Comparison of ENCODE assay signal across 12 mouse cellular contexts in genomic region chr17:70719684-70720324, GRCm38 (mm10).
DNase-seq lines count a peak whose midpoint lies in the region; ATAC-seq lines count a peak whose summit lies in the region.
"Had no signal": no experiment of that assay in that cellular context is flagged by ENCODE, and none has a peak within 500 bp of the region (broad histone marks: within the 10 kb centered on the region; RNA-seq: fewer than 3 reads in every experiment).

No protein-coding gene starts in this region.

- no peak overlapping the region for H3K4me2 ChIP-seq in kidney, embryonic 16.5 days (replicated peaks; ENCODE audit: low read depth, low read length)
- H3K4me2 ChIP-seq in limb, embryonic 12.5 days = no peak overlapping the region
- no peak overlapping the region for H3K4me2 ChIP-seq in forebrain, embryonic 14.5 days (ENCODE audit: low read length)
- H3K4me2 ChIP-seq: limb, embryonic 15.5 days; neural tube, embryonic 15.5 days had no signal

- H3K36me3 ChIP-seq in kidney, embryonic 16.5 days (ENCODE audit: insufficient read depth, low read length) = no peaks in the 10 kb centered on the region
- H3K36me3 ChIP-seq in limb, embryonic 12.5 days = no peaks in the 10 kb centered on the region
- no peaks in the 10 kb centered on the region for H3K36me3 ChIP-seq in forebrain, embryonic 14.5 days (ENCODE audit: control insufficient read depth, insufficient read depth, low read length)
- H3K36me3 ChIP-seq: limb, embryonic 15.5 days; neural tube, embryonic 15.5 days had no signal

- 78% methylated on average over 11 of the region's 11 CpGs for WGBS in kidney, embryonic 16.5 days
- 86% methylated on average over 11 of the region's 11 CpGs for WGBS in limb, embryonic 12.5 days
- 88% methylated on average over 11 of the region's 11 CpGs for WGBS in forebrain, embryonic 14.5 days

- peak; percentile 80 to 83 for DNase-seq in adrenal gland, adult (ENCODE audit: inconsistent age in 2 of 2, low spot score in 1 of 2)
- DNase-seq in adrenal gland, postnatal 4 days (ENCODE audit: low spot score in 2 of 2) = no peak
- no peak for DNase-seq in kidney, postnatal 4 days
- peak; percentile 82 for DNase-seq in adipocyte (ENCODE audit: low spot score)
- DNase-seq in cerebellum, postnatal 14 days = no peak
- DNase-seq in forebrain, embryonic 14.5 days (ENCODE audit: low spot score) = no peak
- DNase-seq: cerebellum, adult 8-10 months; kidney, adult 2 months had no signal

- no peak overlapping the region for H3K4me3 ChIP-seq in kidney, embryonic 16.5 days (ENCODE audit: low read length)
- no peak overlapping the region for H3K4me3 ChIP-seq in limb, embryonic 12.5 days (replicated peaks)
- no peak overlapping the region for H3K4me3 ChIP-seq in forebrain, embryonic 14.5 days (ENCODE audit: low read depth, low read length)
- H3K4me3 ChIP-seq: limb, embryonic 15.5 days; neural tube, embryonic 15.5 days had no signal

- ATAC-seq in kidney, embryonic 16.5 days (ENCODE audit: low FRiP score, low TSS enrichment) = peak; percentile 58
- ATAC-seq in limb, embryonic 12.5 days (ENCODE audit: insufficient number of reproducible peaks, insufficient read depth, low FRiP score, low TSS enrichment, low read depth) = no peak
- no peak for ATAC-seq in forebrain, embryonic 14.5 days

- H3K27ac ChIP-seq in kidney, embryonic 16.5 days (ENCODE audit: low read length) = no peak overlapping the region
- H3K27ac ChIP-seq in limb, embryonic 12.5 days = 0 out of 2 replicates have a peak overlapping the region, but pooled peaks have one; percentile 13
- H3K27ac ChIP-seq in forebrain, embryonic 14.5 days (ENCODE audit: low read depth, low read length) = no peak overlapping the region
- H3K27ac ChIP-seq: limb, embryonic 15.5 days; neural tube, embryonic 15.5 days had no signal

- H3K9ac ChIP-seq in kidney, embryonic 16.5 days (replicated peaks; ENCODE audit: low read length) = no peak overlapping the region
- no peak overlapping the region for H3K9ac ChIP-seq in limb, embryonic 12.5 days (replicated peaks)
- no peak overlapping the region for H3K9ac ChIP-seq in forebrain, embryonic 14.5 days (ENCODE audit: low read length)
- H3K9ac ChIP-seq: limb, embryonic 15.5 days; neural tube, embryonic 15.5 days had no signal

- H3K9me3 ChIP-seq in kidney, embryonic 16.5 days (ENCODE audit: low read length) = no peaks in the 10 kb centered on the region
- no peaks in the 10 kb centered on the region for H3K9me3 ChIP-seq in limb, embryonic 12.5 days
- no peaks in the 10 kb centered on the region for H3K9me3 ChIP-seq in forebrain, embryonic 14.5 days (replicated peaks; ENCODE audit: control insufficient read depth, low read length)
- H3K9me3 ChIP-seq: limb, embryonic 15.5 days; neural tube, embryonic 15.5 days had no signal

- peaks cover 19% of the 10 kb centered on the region; the same call in 1 of the 2 replicates for H3K4me1 ChIP-seq in kidney, embryonic 16.5 days (ENCODE audit: insufficient read depth, low read length)
- no peaks in the 10 kb centered on the region; the same call in 1 of the 2 replicates for H3K4me1 ChIP-seq in limb, embryonic 12.5 days (replicated peaks)
- no peaks in the 10 kb centered on the region for H3K4me1 ChIP-seq in forebrain, embryonic 14.5 days (ENCODE audit: control insufficient read depth, insufficient read depth, low read length)
- H3K4me1 ChIP-seq: neural tube, embryonic 15.5 days had no signal

- no peaks in the 10 kb centered on the region for H3K27me3 ChIP-seq in kidney, embryonic 16.5 days (ENCODE audit: insufficient read depth, low read length)
- H3K27me3 ChIP-seq in limb, embryonic 12.5 days = no peaks in the 10 kb centered on the region
- H3K27me3 ChIP-seq in forebrain, embryonic 14.5 days (replicated peaks; ENCODE audit: control insufficient read depth, insufficient read depth, low read length) = no peaks in the 10 kb centered on the region
- H3K27me3 ChIP-seq: limb, embryonic 15.5 days; neural tube, embryonic 15.5 days had no signal

Comparison
In these comparisons a context has a peak if more than half of its experiments do, and no peak if none do; other contexts are left out.
1. DNase-seq: peak in adrenal gland, adult (2 of 2) and adipocyte (single experiment); none in adrenal gland, postnatal 4 days (0 of 2), kidney, postnatal 4 days (0 of 2), cerebellum, postnatal 14 days (0 of 2) and forebrain, embryonic 14.5 days (single experiment).